Mouse (Mus musculus) left cerebral cortex, postnatal 4 days (tissue): Measurements from ENCODE around the gene 2010315B03Rik. TPM values are rescaled to one million over a fixed set of nuclear protein-coding genes. Genes with fewer than 3 reads are reported as not detected.
"Not testable (repeated sequence)": the region's sequence is repeated elsewhere in the genome, so short reads cannot be mapped to it uniquely, and the experiment has no call there.

ENCODE experiments used
- DNase-seq: peaks from one replicate; pipeline ENCODE4 v3.0.0-alpha.2; 2022
- intact Hi-C: fragments of 180-260 bp; cut with DNase I; formaldehyde crosslinking; loops from one replicate; pipeline ENCODE4 v1.15.1; 2025
- total RNA-seq, 2 experiments: library from RNA; stranded (reverse); gene quantifications; 2 replicates each; pipeline ENCODE4 v1.2.3; 2021

Gene 2010315B03Rik
- 10 to 100 TPM; 16.0 to 18.3 TPM for total RNA-seq

GRCm38 (mm10) chr9:124312171-124313142 is at the start of gene 2010315B03Rik:
Gene 2010315B03Rik (minus strand): TSS chr9:124312696.
- intact Hi-C loops: loop anchor here (2.0 kb wide), 1 partner anchor 54 kb away; no protein-coding TSS in a partner anchor
- peak; percentile 78 for DNase-seq

GRCm38 (mm10) chr9:124311502-124311901 is 994 bp downstream of the 2010315B03Rik start:
- intact Hi-C loops: no loop called here
- no peak for DNase-seq

GRCm38 (mm10) chr9:124288329-124288728 is 24.2 kb downstream of the 2010315B03Rik start:
- DNase-seq: no peak
- intact Hi-C loops: no loop called here

- intact Hi-C loops: no loop called here
- peak; percentile 79 for DNase-seq
These were observed 30.4 kb downstream of the 2010315B03Rik start for GRCm38 (mm10) chr9:124281912-124282686.

GRCm38 (mm10) chr9:124281448-124281791 is 31.1 kb downstream of the 2010315B03Rik start:
- no peak for DNase-seq
- intact Hi-C loops: no loop called here

- no peak for DNase-seq
- intact Hi-C loops: no loop called here
These were observed 31.7 kb downstream of the 2010315B03Rik start for GRCm38 (mm10) chr9:124280576-124281447.

GRCm38 (mm10) chr9:124279300-124279699 is 33.2 kb downstream of the 2010315B03Rik start:
- DNase-seq: no peak
- intact Hi-C loops: no loop called here

- DNase-seq: no peak
- intact Hi-C loops: no loop called here
These were observed 37.4 kb downstream of the 2010315B03Rik start for GRCm38 (mm10) chr9:124275064-124275463.

GRCm38 (mm10) chr9:124273172-124273571 is 39.3 kb downstream of the 2010315B03Rik start:
- intact Hi-C loops: loop anchor here (5.0 kb wide), 1 partner anchor 54 kb away; no protein-coding TSS in a partner anchor
- DNase-seq: no peak

- DNase-seq: no peak
- intact Hi-C loops: no loop called here
These were observed 44.6 kb downstream of the 2010315B03Rik start for GRCm38 (mm10) chr9:124267929-124268328.

- DNase-seq: no peak
These were observed 45.0 kb downstream of the 2010315B03Rik start for GRCm38 (mm10) chr9:124267493-124267892.

GRCm38 (mm10) chr9:124262987-124263717 is 49.3 kb downstream of the 2010315B03Rik start:
- intact Hi-C loops: no loop called here
- no peak for DNase-seq

More at GRCm38 (mm10) chr9:124267493-124267892, 45.0 kb downstream of the 2010315B03Rik start:
- intact Hi-C loops: no loop called here

- DNase-seq: no peak
- intact Hi-C loops: loop anchor here (2.0 kb wide), 1 partner anchor 55 kb away; the partner anchor contains the start of gene 2010315B03Rik
These were observed 54.4 kb downstream of the 2010315B03Rik start for GRCm38 (mm10) chr9:124258067-124258556.

GRCm38 (mm10) chr9:124257200-124258066 is 55.1 kb downstream of the 2010315B03Rik start:
- DNase-seq: no peak
- intact Hi-C loops: loop anchor here (2.0 kb wide), 1 partner anchor 55 kb away; the partner anchor contains the start of gene 2010315B03Rik

- intact Hi-C loops, DNase-seq: not testable (repeated sequence)
These were observed 56.0 kb downstream of the 2010315B03Rik start for GRCm38 (mm10) chr9:124256271-124257199.

- DNase-seq: no peak
- intact Hi-C loops: no loop called here
These were observed 61.1 kb downstream of the 2010315B03Rik start for GRCm38 (mm10) chr9:124251438-124251837.
